Mouse (Mus musculus) stomach, postnatal 0 days (tissue): ENCODE data around the gene Mslnl.

ENCODE experiments used
- CTCF ChIP-seq: IDR thresholded peaks from 2 replicates; pipeline ENCODE4 v1.5.1; 2016; ENCODE audit warnings: antibody characterized with exemption, low read depth, mild to moderate bottlenecking, moderate library complexity
- EP300 ChIP-seq: optimal IDR thresholded peaks from 2 replicates; pipeline ENCODE3; 2016; ENCODE audit warnings: antibody characterized with exemption

GRCm38 (mm10) chr17:25749314-25749713, 13.5 kb downstream of the Mslnl start:
- TF ChIP-seq CTCF (no peak), EP300 (no peak)
